Comparison of ENCODE assay signal across 8 mouse cellular contexts in the genomic region with DNA sequence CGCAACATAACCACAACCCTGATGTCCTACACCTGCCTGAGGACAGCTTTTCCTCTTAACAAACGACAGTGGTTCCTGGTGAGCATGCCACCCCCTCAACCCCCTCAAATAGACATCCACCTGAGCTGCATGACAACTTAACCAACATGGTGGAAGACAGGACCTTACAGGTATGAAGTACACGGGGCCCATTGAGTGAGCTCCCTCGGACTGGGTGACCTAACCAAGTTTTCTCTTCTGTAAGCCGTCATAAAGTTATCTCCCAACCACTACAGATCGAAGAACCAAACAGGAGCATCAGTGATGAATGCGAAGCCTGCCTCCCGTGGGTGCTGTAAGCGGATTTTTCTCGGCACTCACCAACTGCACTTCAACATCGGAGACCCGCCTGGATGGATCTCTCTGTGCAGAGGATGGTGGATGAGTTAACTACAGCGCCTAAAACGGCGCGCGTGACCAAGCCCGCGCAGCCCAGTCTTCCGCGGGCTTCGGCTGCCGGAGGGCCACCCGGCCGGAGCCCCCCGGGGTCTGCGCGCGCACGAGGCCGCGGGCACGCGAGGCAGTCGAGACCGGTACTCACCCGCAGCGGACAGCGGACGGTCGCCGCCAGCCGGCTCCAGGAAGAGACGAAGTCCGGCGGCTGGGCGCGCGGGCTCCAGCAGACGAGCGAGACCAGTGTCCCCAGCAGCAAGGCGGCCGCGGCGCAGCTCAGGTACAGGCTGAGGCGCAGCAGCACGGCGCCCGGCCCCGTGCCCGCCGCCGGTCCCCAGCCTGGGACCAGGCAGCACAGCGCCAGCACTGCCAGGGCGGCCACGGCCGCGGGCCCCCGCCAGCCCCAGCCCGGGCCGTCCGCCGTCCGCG. TPM values are rescaled to one million over a fixed set of nuclear protein-coding genes. Genes with fewer than 3 reads are reported as not detected.
DNase-seq lines count a peak whose midpoint lies in the region; ATAC-seq and TF ChIP-seq lines count a peak whose summit lies in the region.

A gene (plus strand): TSS at position 570 of the 861 bp plus-strand sequence.

- 1% methylated on average over 73 of the region's 75 CpGs for WGBS in intestine, embryonic 14.5 days
- WGBS in limb, embryonic 14.5 days, result under 1% methylated on average over 44 of the region's 75 CpGs
- WGBS in midbrain, embryonic 16.5 days, result 1% methylated on average over 63 of the region's 75 CpGs

- peak within 1 kb of the TSS; percentile 82 for H3K4me2 ChIP-seq in intestine, embryonic 14.5 days (ENCODE audit: low read length)
- peak within 1 kb of the TSS; percentile 84 for H3K4me2 ChIP-seq in limb, embryonic 14.5 days (replicated peaks; ENCODE audit: low read depth, low read length, severe bottlenecking)
- peak within 1 kb of the TSS; percentile 78 for H3K4me2 ChIP-seq in midbrain, embryonic 16.5 days (ENCODE audit: low read length)

- H3K27ac ChIP-seq in intestine, embryonic 14.5 days (ENCODE audit: low read depth), result no peak within 1 kb of the TSS
- H3K27ac ChIP-seq in limb, embryonic 14.5 days (replicated peaks; ENCODE audit: low read depth, low read length), result no peak within 1 kb of the TSS
- peak within 1 kb of the TSS; percentile 76 for H3K27ac ChIP-seq in midbrain, embryonic 16.5 days (ENCODE audit: low read length)

- peak; percentile 36 to 38 for DNase-seq in lung, adult 18-20 months
- DNase-seq in lung, postnatal 25 days (ENCODE audit: low spot score), result no peak
- DNase-seq in embryo, embryonic 10 days (ENCODE audit: low spot score), result peak; percentile 67
- peak; percentile 30 for DNase-seq in gastrocnemius, postnatal 25 days
- DNase-seq in intestine, embryonic 14.5 days (ENCODE audit: low spot score), result peak; percentile 85
- DNase-seq in limb, embryonic 14.5 days (ENCODE audit: low spot score), result no peak
- peak; percentile 45 to 79 for DNase-seq in spleen, postnatal 4 days (ENCODE audit: low spot score in 2 of 2)

- peaks cover 9% of the 10 kb centered on the region for H3K27me3 ChIP-seq in intestine, embryonic 14.5 days (replicated peaks; ENCODE audit: control insufficient read depth, insufficient read depth, low read length)
- H3K27me3 ChIP-seq in limb, embryonic 14.5 days (ENCODE audit: control insufficient read depth, insufficient read depth, low read length), result no peaks in the 10 kb centered on the region
- no peaks in the 10 kb centered on the region for H3K27me3 ChIP-seq in midbrain, embryonic 16.5 days (ENCODE audit: control insufficient read depth, insufficient read depth, low read depth, low read length)

- no peak for TF ChIP-seq POLR2A in limb, embryonic 14.5 days (IDR thresholded peaks at IDR 0.05; ENCODE audit: borderline replicate concordance, extremely low read depth, insufficient read depth, insufficient read length)

- peak within 1 kb of the TSS; percentile 77 for H3K9ac ChIP-seq in intestine, embryonic 14.5 days (ENCODE audit: low read length)
- peak within 1 kb of the TSS; percentile 77 for H3K9ac ChIP-seq in limb, embryonic 14.5 days (ENCODE audit: low read depth, low read length, severe bottlenecking)
- H3K9ac ChIP-seq in midbrain, embryonic 16.5 days (ENCODE audit: low read depth, low read length), result peak within 1 kb of the TSS; percentile 90

- ATAC-seq in intestine, embryonic 14.5 days (replicated peaks; ENCODE audit: low FRiP score, low TSS enrichment, low read depth), result peak; percentile 76
- peak; percentile 57 for ATAC-seq in limb, embryonic 14.5 days (ENCODE audit: low FRiP score, low read depth)
- ATAC-seq in midbrain, embryonic 16.5 days, result peak; percentile 89

- peak within 1 kb of the TSS; percentile 88 for H3K4me3 ChIP-seq in intestine, embryonic 14.5 days (ENCODE audit: low read depth, low read length)
- H3K4me3 ChIP-seq in limb, embryonic 14.5 days (replicated peaks; ENCODE audit: low read length), result peak within 1 kb of the TSS; percentile 80
- H3K4me3 ChIP-seq in midbrain, embryonic 16.5 days (ENCODE audit: low read depth, low read length), result peak within 1 kb of the TSS; percentile 81

- no peaks in the 10 kb centered on the region; the same call in 1 of the 2 replicates for H3K4me1 ChIP-seq in intestine, embryonic 14.5 days (replicated peaks; ENCODE audit: control insufficient read depth, insufficient read depth, low read length)
- H3K4me1 ChIP-seq in limb, embryonic 14.5 days (ENCODE audit: control insufficient read depth, insufficient read depth, low read length), result peaks cover 3% of the 10 kb centered on the region; the same call in 1 of the 2 replicates
- H3K4me1 ChIP-seq in midbrain, embryonic 16.5 days (ENCODE audit: control insufficient read depth, insufficient read depth, low read length), result peaks cover 18% of the 10 kb centered on the region

- no peaks in the 10 kb centered on the region for H3K9me3 ChIP-seq in intestine, embryonic 14.5 days (ENCODE audit: control insufficient read depth, low read length)
- H3K9me3 ChIP-seq in limb, embryonic 14.5 days (ENCODE audit: control insufficient read depth, low read length), result no peaks in the 10 kb centered on the region
- no peaks in the 10 kb centered on the region for H3K9me3 ChIP-seq in midbrain, embryonic 16.5 days (replicated peaks; ENCODE audit: control insufficient read depth, low read length, poor library complexity, severe bottlenecking)

- H3K36me3 ChIP-seq in intestine, embryonic 14.5 days (ENCODE audit: control insufficient read depth, insufficient read depth, low read length), result no peaks in the 10 kb centered on the region
- H3K36me3 ChIP-seq in limb, embryonic 14.5 days (ENCODE audit: control insufficient read depth, insufficient read depth, low read length), result no peaks in the 10 kb centered on the region; the same call in 1 of the 2 replicates
- H3K36me3 ChIP-seq in midbrain, embryonic 16.5 days (ENCODE audit: control insufficient read depth, insufficient read depth, low read length), result no peaks in the 10 kb centered on the region

RNA-seq across cellular contexts. Expression of the gene that starts here (rescaled TPM):
- 10 to 100 TPM; 11.1 to 11.3 TPM for total RNA-seq in gastrocnemius, postnatal 25 days (2021)
- polyA plus RNA-seq in intestine, embryonic 14.5 days (2014; fragmentation: Nextera tagmentation; extraction: Ambion mirVana), result 19.8 and 21.0 TPM in 2 replicates
- 13.6 and 14.6 TPM in 2 replicates for polyA plus RNA-seq in limb, embryonic 14.5 days (2012; rRNA removed)
- 24.2 and 28.5 TPM in 2 replicates for polyA plus RNA-seq in limb, embryonic 14.5 days (2014; fragmentation: Nextera tagmentation; extraction: Ambion mirVana)
- polyA plus RNA-seq in midbrain, embryonic 16.5 days (2015; fragmentation: Nextera tagmentation; extraction: Ambion mirVana), result 29.2 and 30.4 TPM in 2 replicates

Comparison
In these comparisons a context has a peak if more than half of its experiments do, and no peak if none do; other contexts are left out.
1. DNase-seq: peak in lung, adult 18-20 months (2 of 2), embryo, embryonic 10 days (single experiment), gastrocnemius, postnatal 25 days (single experiment), intestine, embryonic 14.5 days (single experiment) and spleen, postnatal 4 days (2 of 2); none in lung, postnatal 25 days (single experiment) and limb, embryonic 14.5 days (single experiment).
2. Peak in every context shown above with its lines, with median percentiles within 50 percentile points of each other: ATAC-seq, H3K4me2 ChIP-seq, H3K4me3 ChIP-seq and H3K9ac ChIP-seq.